Mouse (Mus musculus): ENCODE data around the gene Ehf.

- no peak for TF ChIP-seq CTCF (IDR thresholded peaks at IDR 0.05; ENCODE audit: borderline replicate concordance, insufficient read depth, low read depth, low read length)
- no peak for TF ChIP-seq POLR2A (IDR thresholded peaks at IDR 0.05; ENCODE audit: borderline replicate concordance, insufficient read depth, low read length)
Observed at GRCm38 (mm10) chr2:103293214-103293613, 9.9 kb downstream of the Ehf start.

All from cerebellum, adult 2 months (tissue).